ENCODE assay signal across 19 mouse cellular contexts in genomic region chr15:81122535-81122934, GRCm38 (mm10).
DNase-seq lines count a peak whose midpoint lies in the region; ATAC-seq and TF ChIP-seq lines count a peak whose summit lies in the region.
"Had no signal": no experiment of that assay in that cellular context is flagged by ENCODE, and none has a peak within 500 bp of the region (broad histone marks: within the 10 kb centered on the region; RNA-seq: fewer than 3 reads in every experiment).

No protein-coding gene starts in this region.

- H3K27me3 ChIP-seq in hindbrain, embryonic 10.5 days (ENCODE audit: insufficient read depth, poor library complexity, severe bottlenecking): no peaks in the 10 kb centered on the region
- no peaks in the 10 kb centered on the region for H3K27me3 ChIP-seq in hindbrain, postnatal 0 days (ENCODE audit: insufficient read depth, low read length)
- H3K27me3 ChIP-seq in midbrain, embryonic 13.5 days: no peaks in the 10 kb centered on the region
- H3K27me3 ChIP-seq in midbrain, embryonic 15.5 days (replicated peaks): no peaks in the 10 kb centered on the region
- H3K27me3 ChIP-seq in hindbrain, embryonic 13.5 days: no peaks in the 10 kb centered on the region
- H3K27me3 ChIP-seq: embryonic facial prominence, embryonic 13.5 days; heart, embryonic 13.5 days; limb, embryonic 12.5 days; Patski had no signal

- WGBS in hindbrain, embryonic 10.5 days: 30% methylated on average over 4 of the region's 4 CpGs
- WGBS in hindbrain, postnatal 0 days: 13% methylated on average over 4 of the region's 4 CpGs
- 21% methylated on average over 4 of the region's 4 CpGs for WGBS in midbrain, embryonic 13.5 days
- WGBS in midbrain, embryonic 15.5 days: 23% methylated on average over 3 of the region's 4 CpGs
- WGBS in hindbrain, embryonic 13.5 days: 26% methylated on average over 3 of the region's 4 CpGs

- peak overlapping the region; percentile 79 for H3K27ac ChIP-seq in hindbrain, embryonic 10.5 days
- no peak overlapping the region for H3K27ac ChIP-seq in hindbrain, postnatal 0 days
- peak overlapping the region; percentile 68; the same call in 1 of the 2 replicates for H3K27ac ChIP-seq in midbrain, embryonic 13.5 days
- H3K27ac ChIP-seq in midbrain, embryonic 15.5 days: no peak overlapping the region
- H3K27ac ChIP-seq in hindbrain, embryonic 13.5 days: 0 out of 2 replicates have a peak overlapping the region, but pooled peaks have one; percentile 55
- H3K27ac ChIP-seq: embryonic facial prominence, embryonic 13.5 days; heart, embryonic 13.5 days; limb, embryonic 12.5 days; stomach, postnatal 0 days had no signal

- DNase-seq in hindbrain, embryonic 10.5 days (ENCODE audit: low spot score): peak; percentile 50
- no peak for DNase-seq in hindbrain, postnatal 0 days (ENCODE audit: low spot score)
- no peak for DNase-seq in gastrocnemius, postnatal 36 days
- DNase-seq in cerebellum, adult 11 months: no peak
- DNase-seq: B cell, adult 2 months; cerebellum, postnatal 36 days; gastrocnemius, postnatal 14 days; kidney, adult 11 months; kidney, postnatal 14 days; right cerebral cortex, postnatal 14 days; thymus, postnatal 4 days had no signal

- peaks cover 34% of the 10 kb centered on the region for H3K4me1 ChIP-seq in hindbrain, embryonic 10.5 days (replicated peaks)
- no peaks in the 10 kb centered on the region for H3K4me1 ChIP-seq in hindbrain, postnatal 0 days (ENCODE audit: insufficient read depth, low read length)
- peaks cover 30% of the 10 kb centered on the region for H3K4me1 ChIP-seq in midbrain, embryonic 13.5 days (replicated peaks)
- no peaks in the 10 kb centered on the region for H3K4me1 ChIP-seq in midbrain, embryonic 15.5 days
- peaks cover 21% of the 10 kb centered on the region for H3K4me1 ChIP-seq in hindbrain, embryonic 13.5 days (replicated peaks)

- no peak overlapping the region for H3K9ac ChIP-seq in hindbrain, postnatal 0 days (replicated peaks; ENCODE audit: low read length)
- no peak overlapping the region for H3K9ac ChIP-seq in midbrain, embryonic 13.5 days (replicated peaks)
- no peak overlapping the region for H3K9ac ChIP-seq in midbrain, embryonic 15.5 days
- no peak overlapping the region for H3K9ac ChIP-seq in hindbrain, embryonic 13.5 days
- H3K9ac ChIP-seq: embryonic facial prominence, embryonic 13.5 days; heart, embryonic 13.5 days; limb, embryonic 12.5 days had no signal

- no peak overlapping the region for H3K4me2 ChIP-seq in hindbrain, postnatal 0 days (ENCODE audit: low read depth, low read length)
- no peak overlapping the region for H3K4me2 ChIP-seq in midbrain, embryonic 13.5 days (replicated peaks)
- no peak overlapping the region for H3K4me2 ChIP-seq in midbrain, embryonic 15.5 days
- H3K4me2 ChIP-seq in hindbrain, embryonic 13.5 days: no peak overlapping the region
- H3K4me2 ChIP-seq: embryonic facial prominence, embryonic 13.5 days; heart, embryonic 13.5 days; limb, embryonic 12.5 days had no signal

- ATAC-seq in hindbrain, postnatal 0 days: no peak
- ATAC-seq in midbrain, embryonic 13.5 days: 0 out of 2 replicates have a peak, but pooled peaks have one; percentile 27
- ATAC-seq in midbrain, embryonic 15.5 days (replicated peaks): no peak
- no peak for ATAC-seq in hindbrain, embryonic 13.5 days (ENCODE audit: low FRiP score)
- ATAC-seq: Patski had no signal

- no peak overlapping the region for H3K4me3 ChIP-seq in hindbrain, embryonic 10.5 days
- no peak overlapping the region for H3K4me3 ChIP-seq in hindbrain, postnatal 0 days (ENCODE audit: low read length)
- no peak overlapping the region for H3K4me3 ChIP-seq in midbrain, embryonic 13.5 days (replicated peaks)
- no peak overlapping the region for H3K4me3 ChIP-seq in midbrain, embryonic 15.5 days
- H3K4me3 ChIP-seq in hindbrain, embryonic 13.5 days: no peak overlapping the region
- H3K4me3 ChIP-seq: embryonic facial prominence, embryonic 13.5 days; heart, embryonic 13.5 days; limb, embryonic 12.5 days had no signal

- no peaks in the 10 kb centered on the region for H3K9me3 ChIP-seq in hindbrain, embryonic 10.5 days
- H3K9me3 ChIP-seq in hindbrain, postnatal 0 days (ENCODE audit: low read length): no peaks in the 10 kb centered on the region
- no peaks in the 10 kb centered on the region for H3K9me3 ChIP-seq in midbrain, embryonic 13.5 days
- H3K9me3 ChIP-seq in midbrain, embryonic 15.5 days: no peaks in the 10 kb centered on the region
- H3K9me3 ChIP-seq in hindbrain, embryonic 13.5 days: no peaks in the 10 kb centered on the region
- H3K9me3 ChIP-seq: embryonic facial prominence, embryonic 13.5 days; heart, embryonic 13.5 days; limb, embryonic 12.5 days had no signal

- H3K36me3 ChIP-seq in hindbrain, embryonic 10.5 days: no peaks in the 10 kb centered on the region
- no peaks in the 10 kb centered on the region for H3K36me3 ChIP-seq in hindbrain, postnatal 0 days (ENCODE audit: insufficient read depth, low read length)
- no peaks in the 10 kb centered on the region for H3K36me3 ChIP-seq in midbrain, embryonic 13.5 days
- H3K36me3 ChIP-seq in midbrain, embryonic 15.5 days (replicated peaks): no peaks in the 10 kb centered on the region
- H3K36me3 ChIP-seq in hindbrain, embryonic 13.5 days: no peaks in the 10 kb centered on the region
- H3K36me3 ChIP-seq: embryonic facial prominence, embryonic 13.5 days; heart, embryonic 13.5 days; limb, embryonic 12.5 days had no signal

- TF ChIP-seq CTCF in hindbrain, postnatal 0 days (IDR thresholded peaks at IDR 0.05; ENCODE audit: low read depth): no peak

- intact Hi-C loops in gastrocnemius, postnatal 36 days (cut with DNase I): no loop called here

Comparison
In these comparisons a context has a peak if more than half of its experiments do, and no peak if none do; other contexts are left out.
1. H3K27ac ChIP-seq: peak in hindbrain, embryonic 10.5 days (single experiment), midbrain, embryonic 13.5 days (single experiment) and hindbrain, embryonic 13.5 days (single experiment); none in hindbrain, postnatal 0 days (single experiment) and midbrain, embryonic 15.5 days (single experiment).